Mouse (Mus musculus) adrenal gland, postnatal 14 days (tissue): ENCODE data around the gene H2-Q10. TPM values are rescaled to one million over a fixed set of nuclear protein-coding genes. Genes with fewer than 3 reads are reported as not detected.
"Not testable (repeated sequence)": the region's sequence is repeated elsewhere in the genome, so short reads cannot be mapped to it uniquely, and the experiment has no call there.

Experiments
- DNase-seq: peaks from one replicate; pipeline ENCODE4 v3.0.0; 2021; ENCODE audit warnings: mixed read lengths
- long read RNA-seq, 2 experiments: library from polyadenylated mRNA; stranded (forward); transcript quantifications; one replicate each; pipeline ENCODE4 v2.0.0; 2021
- total RNA-seq: library from RNA; stranded (reverse); gene quantifications from 2 replicates; pipeline ENCODE4 v1.2.3, GENCODE M21; 2021

Gene H2-Q10
- 4.4 and 61.3 TPM in 2 replicates for total RNA-seq
- long read RNA-seq, experiment 1, partial matches to known transcripts, result 0 of 1 reads
- long read RNA-seq, experiment 1, other reads (novel, unspliced or antisense), result 1 of 1 reads
- long read RNA-seq, experiment 2, transcript H2-Q10-201 (7 exons, 1,473 nt), result major isoform, 35 of 74 reads
- long read RNA-seq, experiment 2, partial matches to known transcripts, result 6 of 74 reads
- long read RNA-seq, experiment 2, other reads (novel, unspliced or antisense), result 33 of 74 reads

DNA sequence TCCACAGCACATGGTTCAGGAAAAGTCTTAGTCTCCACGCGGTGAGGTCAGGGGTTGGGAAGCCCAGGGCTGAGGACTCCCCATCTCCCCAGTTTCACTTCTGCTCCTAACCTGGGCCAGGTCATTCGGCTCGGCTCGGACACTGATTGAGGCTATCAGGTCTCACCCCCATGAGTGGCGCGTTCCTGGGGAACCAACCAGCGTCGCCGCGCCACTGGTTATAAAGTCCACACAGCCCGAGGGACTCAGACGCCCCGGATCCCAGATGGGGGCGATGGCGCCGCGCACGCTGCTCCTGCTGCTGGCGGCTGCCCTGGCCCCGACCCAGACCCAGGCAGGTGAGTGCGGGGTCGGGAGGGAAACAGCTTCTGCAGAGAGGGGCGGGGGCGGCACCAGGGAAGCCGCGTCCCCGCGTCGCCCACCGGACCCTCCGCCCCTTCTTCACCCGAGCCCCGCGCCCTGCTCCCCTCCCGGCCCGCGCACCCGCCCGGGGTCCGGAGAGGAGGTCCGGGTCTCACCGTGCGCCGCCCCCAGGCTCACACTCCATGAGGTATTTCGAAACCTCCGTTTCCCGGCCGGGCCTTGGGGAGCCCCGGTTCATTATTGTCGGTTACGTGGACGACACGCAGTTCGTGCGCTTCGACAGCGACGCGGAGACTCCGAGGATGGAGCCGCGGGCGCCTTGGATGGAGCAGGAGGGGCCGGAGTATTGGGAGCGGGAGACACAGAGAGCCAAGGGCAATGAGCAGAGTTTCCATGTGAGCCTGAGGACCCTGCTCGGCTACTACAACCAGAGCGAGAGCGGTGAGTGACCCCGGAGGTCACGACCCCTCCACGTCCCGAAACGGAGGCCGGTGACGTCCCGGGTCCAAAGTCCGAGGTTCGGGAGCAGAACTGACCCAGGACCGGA lies at the start of gene H2-Q10:
TSS of gene H2-Q10 (plus strand) at position 248 of the 910 bp plus-strand sequence.
- DNase-seq, result peak; percentile 12

DNA sequence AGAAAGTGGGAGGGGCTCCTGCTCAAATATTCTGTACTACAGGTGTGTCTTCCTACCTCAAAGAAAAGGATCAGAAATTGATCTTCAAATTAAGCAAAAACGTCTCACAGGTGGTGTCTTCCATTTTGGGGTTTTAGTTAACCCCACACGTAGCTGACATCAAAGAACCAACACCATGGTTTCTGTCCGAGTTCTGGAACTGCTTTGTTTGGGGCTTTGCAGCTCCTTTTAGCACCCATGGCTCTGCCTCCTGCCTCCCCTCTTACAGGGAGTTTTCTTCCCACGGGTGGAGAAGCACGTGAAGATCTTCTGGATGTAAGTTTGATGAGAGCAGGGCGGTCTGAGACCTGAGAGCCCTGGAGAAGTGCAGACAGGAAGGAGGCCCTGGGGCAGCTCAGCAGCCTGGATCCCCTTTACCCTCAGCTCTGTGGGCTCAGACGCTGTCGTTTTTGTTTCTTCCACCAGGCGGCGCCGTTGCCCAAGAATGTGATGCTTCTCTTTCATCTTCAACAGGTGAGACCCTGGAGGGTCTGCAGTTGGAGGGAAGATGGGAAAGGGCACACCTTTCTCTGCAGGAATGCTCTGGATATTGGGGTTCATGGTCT lies 49.6 kb upstream of the H2-Q10 start:
- DNase-seq, result peak; percentile 54

DNA sequence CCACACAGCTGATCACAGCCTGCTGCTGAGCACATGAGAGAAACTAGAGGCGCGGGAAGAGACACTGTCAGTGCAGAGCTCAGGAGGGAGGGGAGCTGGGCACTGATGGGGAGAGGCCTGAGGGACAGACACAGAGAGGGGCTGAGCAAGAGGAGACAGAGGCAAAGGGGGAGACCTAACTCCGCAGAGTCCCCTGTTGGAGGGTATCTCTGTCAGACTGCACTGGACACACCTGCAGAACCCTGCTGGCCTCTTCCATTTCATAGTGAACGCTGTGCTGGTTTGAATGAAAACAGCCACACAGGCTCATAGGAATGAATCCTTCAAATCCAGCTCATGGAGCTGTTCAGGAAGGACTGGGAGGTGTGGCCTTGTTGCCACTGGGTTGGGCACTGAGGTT lies 48.6 kb upstream of the H2-Q10 start:
- DNase-seq, result not testable (repeated sequence)

DNA sequence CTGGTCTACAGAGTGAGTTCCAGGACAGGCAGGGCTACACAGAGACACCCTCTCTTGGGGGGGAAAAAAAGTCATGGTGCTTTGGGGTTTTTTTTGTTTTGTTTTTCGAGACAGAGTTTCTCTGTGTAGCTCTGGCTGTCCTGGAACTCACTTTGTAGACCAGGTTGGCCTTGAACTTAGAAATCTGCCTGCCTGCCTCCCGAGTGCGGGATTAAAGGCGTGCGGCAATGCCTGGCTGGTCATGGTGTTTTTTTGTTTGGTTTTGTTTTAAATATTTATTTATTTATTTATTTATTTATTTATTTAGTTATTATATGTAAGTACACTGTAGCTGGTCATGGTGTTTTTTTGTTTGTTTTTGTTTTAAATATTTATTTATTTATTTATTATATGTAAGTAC lies 47.5 kb upstream of the H2-Q10 start:
- DNase-seq, result not testable (repeated sequence)

DNA sequence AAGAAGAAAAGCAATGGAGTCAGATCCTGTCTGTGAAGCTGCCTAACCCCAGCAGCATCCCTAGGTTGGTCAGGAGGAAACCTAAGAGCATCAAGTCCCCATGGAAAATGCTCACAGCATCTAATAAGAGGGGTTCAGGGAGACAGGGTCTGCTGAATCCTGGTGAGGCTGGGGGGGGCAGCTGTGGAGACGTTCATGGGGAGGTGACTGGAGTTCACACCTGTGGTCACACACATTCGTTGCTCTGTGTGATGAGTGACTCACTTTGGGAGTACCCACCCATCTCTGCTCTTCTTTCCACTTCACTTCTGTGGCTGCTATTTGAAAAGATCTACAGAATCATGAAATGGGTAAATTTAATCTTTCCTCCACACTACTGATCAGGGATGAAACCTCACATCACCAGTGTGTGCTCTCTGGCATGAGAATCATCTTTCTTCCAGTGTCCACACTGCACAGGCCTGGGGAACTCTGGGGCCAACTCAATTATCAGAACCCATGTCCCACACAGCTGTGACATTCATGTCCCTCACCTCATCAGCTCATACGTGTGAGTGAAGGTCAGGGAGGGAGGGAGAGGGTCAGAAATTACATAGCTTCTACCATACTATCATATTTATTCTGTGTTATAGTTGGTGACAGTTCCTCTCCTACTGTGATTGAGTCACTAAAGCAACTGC lies 46.6 kb upstream of the H2-Q10 start:
- DNase-seq, result not testable (repeated sequence)

DNA sequence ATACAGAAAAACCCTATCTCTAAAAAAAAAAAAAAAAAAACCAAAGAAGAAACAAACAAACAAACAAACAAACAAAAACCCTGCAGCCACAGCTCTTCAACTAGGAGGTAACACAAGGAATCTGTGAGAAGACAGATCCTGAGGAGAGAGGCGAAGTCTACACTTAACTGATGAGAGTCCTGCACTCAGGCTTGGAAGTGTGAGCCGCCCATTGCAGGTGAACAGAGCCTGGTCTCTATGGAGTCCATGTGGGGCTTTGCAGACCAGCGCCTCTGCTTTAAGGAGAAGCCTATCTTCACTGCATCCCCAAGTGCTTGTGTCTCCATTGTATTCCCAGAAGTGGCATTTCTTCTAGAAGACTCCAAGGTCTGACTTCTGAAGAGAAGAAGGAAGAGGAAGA lies 45.8 kb upstream of the H2-Q10 start:
- not testable (repeated sequence) for DNase-seq

DNA sequence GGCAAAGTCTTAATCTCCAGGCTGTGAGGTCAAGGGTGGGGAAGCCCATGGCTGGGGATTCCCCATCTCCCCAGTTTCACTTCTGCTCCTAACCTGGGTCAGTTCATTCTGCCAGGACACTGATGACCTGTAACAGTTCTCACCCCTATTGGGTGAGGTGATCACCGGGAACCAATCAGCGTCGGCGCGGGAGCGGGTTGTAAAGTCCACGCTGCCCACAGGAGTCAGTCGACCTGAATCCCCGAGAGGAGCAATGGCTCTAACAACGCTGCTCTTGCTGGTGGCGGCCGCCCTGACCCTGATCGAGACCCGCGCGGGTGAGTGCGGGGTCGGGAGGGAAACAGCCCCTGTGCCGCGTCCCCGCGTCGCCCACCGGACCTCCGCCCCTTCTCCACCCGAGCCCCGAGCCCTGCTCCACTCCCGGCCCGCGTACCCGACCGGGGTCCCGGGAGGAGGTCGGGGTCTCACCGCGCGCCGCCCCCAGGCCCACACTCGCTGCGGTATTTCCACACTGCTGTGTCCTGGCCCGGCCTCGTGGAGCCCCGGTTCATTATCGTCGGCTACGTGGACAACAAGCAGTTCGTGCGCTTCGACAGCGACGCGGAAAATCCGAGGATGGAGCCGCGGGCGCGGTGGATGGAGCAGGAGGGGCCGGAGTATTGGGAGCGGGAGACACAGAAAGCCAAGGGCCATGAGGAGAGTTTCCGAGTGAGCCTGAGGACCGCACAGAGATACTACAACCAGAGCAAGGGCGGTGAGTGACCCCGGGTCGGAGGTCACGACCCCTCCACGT lies 45.1 kb upstream of the H2-Q10 start, which contains the start of gene H2-Q6:
TSS of gene H2-Q6 (plus strand) at position 227 of the 793 bp plus-strand sequence.
- DNase-seq, result peak; percentile 82

DNA sequence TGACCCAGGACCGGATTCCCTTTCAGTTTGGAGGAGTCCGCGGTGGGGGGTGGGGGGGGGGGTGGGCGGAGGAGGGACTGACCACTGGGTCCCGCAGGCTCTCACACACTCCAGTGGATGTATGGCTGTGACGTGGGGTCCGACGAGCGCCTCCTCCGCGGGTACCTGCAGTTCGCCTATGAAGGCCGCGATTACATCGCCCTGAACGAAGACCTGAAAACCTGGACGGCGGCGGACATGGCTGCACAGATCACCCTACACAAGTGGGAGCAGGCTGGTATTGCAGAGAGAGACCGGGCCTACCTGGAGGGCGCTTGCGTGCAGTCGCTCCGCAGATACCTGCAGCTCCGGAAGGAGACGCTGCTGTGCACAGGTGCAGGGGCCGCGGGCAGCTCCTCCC lies 44.4 kb upstream of the H2-Q10 start:
- not testable (repeated sequence) for DNase-seq

DNA sequence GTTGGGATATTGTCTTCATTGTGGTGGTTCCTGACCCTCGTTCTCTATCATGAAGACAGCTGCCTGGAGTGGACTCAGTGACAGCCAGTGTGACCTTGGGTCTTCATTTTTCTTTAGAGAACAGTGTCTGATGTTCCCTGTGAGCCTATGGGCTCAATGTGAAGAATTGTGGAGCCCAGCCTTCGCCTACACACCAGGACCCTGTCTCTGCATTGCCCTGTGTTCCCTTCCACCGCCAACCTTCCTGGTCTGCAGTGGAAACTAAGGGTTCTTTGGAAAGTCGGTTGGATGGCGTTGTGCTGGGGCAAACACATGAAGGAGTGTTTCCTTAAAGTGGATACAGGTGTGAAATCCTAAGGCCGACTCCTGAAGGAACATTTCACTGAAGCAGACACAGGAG lies 41.0 kb upstream of the H2-Q10 start:
- not testable (repeated sequence) for DNase-seq

DNA sequence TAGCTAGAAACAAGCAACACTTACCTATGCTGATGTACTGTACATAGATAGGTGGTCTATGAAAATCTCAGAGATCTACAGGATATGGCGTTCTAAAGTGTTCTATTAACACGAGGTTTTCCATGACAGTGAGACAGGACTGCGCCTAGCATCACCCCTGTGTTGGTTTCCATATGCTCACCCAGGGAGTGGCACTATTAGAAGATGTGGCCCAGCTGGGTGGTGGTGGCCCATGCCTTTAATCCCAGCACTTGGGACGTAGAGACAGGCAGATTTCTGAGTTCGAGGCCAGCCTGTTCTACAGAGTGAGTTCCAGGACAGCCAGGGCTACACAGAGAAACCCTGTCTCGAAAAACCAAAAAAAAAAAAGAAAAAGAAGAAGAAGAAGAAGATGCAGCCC lies 39.2 kb upstream of the H2-Q10 start:
- DNase-seq, result not testable (repeated sequence)

DNA sequence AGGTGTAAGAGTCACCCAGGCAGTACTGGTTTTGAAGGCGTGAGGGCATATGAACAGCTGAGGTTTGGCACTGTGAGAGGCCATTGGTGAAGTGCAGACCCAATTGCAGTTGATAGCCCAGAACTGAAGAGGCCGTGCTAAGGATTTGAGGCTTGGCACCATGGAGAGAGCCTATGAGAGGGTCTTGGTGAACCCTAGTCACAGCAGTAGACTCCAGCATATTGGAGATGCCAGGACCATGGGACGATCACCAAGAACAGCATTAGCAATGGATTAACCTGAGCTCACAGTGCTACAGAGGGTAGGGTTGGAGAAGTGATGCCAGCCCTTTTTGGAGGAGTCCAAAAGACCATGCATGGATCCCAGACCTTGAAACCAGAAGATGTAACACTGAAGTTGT lies 37.7 kb upstream of the H2-Q10 start:
- not testable (repeated sequence) for DNase-seq

DNA sequence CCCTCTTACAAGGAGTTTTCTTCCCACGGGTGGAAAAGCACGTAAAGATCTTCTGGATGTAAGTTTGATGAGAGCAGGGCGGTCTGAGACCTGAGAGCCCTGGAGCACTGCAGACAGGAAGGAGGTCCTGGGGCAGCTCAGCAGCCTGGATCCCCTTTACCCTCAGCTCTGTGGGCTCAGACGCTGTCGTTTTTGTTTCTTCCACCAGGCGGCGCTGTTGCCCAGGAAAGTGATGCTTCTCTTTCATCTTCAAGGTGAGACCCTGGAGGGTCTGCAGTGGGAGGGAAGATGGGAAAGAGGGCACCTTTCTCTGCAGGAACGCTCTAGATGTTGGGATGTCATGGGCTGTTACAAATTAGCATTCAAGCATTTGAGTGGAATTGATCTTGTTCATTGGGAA lies 35.1 kb upstream of the H2-Q10 start:
- DNase-seq, result not testable (repeated sequence)

DNA sequence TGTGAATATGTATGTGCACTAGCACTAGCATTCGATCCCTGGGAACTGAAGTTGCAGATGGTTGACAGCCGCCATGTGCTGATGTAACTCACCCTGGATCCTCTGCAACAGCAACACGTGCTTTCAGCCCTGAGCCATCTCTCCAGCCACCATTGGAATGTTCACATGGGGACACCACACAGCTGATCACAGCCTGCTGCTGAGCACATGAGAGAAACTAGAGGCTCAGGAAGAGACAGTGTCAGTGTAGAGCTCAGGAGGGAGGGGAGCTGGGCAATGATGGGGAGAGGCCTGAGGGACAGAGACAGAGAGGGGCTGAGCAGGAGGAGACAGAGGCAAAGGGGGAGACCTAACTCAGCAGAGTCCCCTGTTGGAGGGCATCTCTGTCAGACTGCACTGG lies 34.3 kb upstream of the H2-Q10 start:
- DNase-seq, result not testable (repeated sequence)

DNA sequence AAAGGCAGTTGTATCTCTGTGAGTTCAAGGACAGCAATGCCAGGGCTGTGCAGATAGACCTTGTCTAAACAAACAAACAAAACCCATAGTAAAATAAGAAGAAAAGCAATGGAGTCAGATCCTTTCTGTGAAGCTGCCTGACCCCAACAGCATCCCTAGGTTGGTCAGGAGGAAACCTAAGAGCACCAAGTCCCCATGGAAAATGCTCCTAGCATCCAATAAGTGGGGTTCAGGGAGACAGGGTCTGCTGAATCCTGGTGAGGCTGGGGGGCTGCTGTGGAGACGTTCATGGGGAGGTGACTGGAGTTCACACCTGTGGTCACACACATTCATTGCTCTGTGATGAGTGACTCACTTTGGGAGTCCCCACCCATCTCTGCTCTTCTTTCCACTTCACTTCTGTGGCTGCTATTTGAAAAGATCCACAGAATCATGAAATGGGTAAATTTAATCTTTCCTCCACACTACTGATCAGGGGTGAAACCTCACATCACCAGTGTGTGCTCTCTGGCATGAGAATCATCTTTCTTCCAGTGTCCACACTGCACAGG lies 32.4 kb upstream of the H2-Q10 start:
- not testable (repeated sequence) for DNase-seq

DNA sequence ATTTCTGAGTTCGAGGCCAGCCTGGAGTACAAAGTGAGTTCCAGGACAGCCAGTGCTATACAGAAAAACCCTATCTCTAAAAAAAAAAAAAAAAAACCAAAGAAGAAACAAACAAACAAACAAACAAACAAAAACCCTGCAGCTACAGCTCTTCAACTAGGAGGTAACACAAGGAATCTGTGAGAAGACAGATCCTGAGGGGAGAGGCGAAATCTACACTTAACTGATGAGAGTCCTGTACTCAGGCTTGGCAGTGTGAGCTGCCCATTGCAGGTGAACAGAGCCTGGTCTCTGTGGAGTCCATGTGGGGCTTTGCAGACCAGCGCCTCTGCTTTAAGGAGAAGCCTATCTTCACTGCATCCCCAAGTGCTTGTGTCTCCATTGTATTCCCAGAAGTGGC lies 31.5 kb upstream of the H2-Q10 start:
- DNase-seq, result not testable (repeated sequence)

DNA sequence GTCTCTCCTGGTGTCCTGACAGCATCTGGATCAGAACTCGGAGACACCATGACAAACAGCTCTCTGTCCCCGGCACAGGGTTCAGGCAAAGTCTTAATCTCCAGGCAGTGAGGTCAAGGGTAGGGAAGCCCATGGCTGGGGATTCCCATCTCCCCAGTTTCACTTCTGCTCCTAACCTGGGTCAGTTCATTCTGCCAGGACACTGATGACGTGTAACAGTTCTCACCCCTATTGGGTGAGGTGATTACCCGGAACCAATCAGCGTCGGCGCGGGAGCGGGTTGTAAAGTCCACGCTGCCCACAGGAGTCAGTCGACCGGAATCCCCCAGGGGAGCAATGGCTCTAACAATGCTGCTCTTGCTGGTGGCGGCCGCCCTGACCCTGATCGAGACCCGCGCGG lies 31.0 kb upstream of the H2-Q10 start, which contains the start of gene H2-Q7:
TSS of gene H2-Q7 (plus strand) at position 271 of the 400 bp plus-strand sequence.
- peak; percentile 91 for DNase-seq

DNA sequence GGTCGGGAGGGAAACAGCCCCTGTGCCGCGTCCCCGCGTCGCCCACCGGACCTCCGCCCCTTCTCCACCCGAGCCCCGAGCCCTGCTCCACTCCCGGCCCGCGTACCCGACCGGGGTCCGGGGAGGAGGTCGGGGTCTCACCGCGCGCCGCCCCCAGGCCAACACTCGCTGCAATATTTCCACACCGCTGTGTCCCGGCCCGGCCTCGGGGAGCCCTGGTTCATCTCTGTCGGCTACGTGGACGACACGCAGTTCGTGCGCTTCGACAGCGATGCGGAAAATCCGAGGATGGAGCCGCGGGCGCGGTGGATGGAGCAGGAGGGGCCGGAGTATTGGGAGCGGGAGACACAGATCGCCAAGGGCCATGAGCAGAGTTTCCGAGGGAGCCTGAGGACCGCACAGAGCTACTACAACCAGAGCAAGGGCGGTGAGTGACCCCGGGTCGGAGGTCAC lies 30.6 kb upstream of the H2-Q10 start:
- peak; percentile 45 for DNase-seq

DNA sequence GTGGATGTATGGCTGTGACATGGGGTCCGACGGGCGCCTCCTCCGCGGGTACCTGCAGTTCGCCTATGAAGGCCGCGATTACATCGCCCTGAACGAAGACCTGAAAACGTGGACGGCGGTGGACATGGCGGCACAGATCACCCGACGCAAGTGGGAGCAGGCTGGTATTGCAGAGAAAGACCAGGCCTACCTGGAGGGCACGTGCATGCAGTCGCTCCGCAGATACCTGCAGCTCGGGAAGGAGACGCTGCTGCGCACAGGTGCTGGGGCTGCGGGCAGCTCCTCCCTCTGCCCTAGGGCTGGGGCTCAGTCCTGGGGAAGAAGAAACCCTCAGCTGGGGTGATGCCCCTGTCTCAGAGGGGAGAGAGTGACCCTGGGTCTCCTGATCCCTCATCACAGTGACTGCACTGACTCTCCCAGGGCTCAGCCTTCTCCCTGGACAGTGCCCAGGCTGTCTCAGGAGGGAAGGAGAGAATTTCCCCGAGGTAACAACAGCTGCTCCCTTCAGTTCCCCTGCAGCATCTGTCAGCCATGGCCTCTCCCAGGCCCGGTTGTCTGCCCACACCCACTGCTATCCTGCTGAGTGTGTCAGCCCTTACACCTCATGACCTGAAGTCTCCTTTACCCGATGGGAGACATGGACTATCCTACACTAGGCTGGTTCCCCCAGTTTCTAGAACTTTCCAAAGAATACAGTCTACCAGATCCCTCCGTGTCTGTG lies 29.8 kb upstream of the H2-Q10 start:
- not testable (repeated sequence) for DNase-seq

DNA sequence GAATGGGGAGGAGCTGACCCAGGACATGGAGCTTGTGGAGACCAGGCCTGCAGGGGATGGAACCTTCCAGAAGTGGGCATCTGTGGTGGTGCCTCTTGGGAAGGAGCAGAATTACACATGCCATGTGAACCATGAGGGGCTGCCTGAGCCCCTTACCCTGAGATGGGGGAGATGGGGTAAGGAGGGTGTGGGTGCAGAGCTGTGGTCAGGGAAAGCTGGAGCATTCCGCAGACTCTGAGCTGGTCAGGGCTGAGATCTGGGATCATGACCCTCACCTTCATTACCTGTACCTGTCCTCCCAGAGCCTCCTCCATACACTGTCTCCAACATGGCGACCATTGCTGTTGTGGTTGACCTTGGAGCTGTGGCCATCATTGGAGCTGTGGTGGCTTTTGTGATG lies 27.5 kb upstream of the H2-Q10 start:
- not testable (repeated sequence) for DNase-seq

DNA sequence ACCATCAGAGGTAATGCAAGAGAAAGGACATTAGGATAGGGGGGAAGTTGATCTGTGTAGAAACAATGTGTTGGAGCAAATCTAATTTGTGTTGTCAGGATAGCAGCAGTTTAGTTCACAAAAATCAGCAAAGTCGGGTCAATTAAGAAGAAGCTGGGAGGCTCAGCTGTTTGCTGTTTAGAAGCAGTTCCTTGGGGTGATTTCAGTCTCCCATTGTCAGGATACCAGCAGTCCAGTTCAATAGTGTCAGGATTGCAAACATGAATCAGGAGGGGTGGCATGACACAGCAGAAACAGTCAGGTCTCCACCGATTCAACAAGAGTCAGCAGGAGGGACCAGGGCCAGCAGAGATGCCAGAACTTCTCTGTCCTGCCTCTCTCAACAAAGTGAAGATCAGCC lies 25.4 kb upstream of the H2-Q10 start:
- DNase-seq, result not testable (repeated sequence)
